Mouse (Mus musculus) layer of hippocampus, adult 18-20 months (tissue): ENCODE results near the gene Camk1d. TPM values are rescaled to one million over a fixed set of nuclear protein-coding genes. Genes with fewer than 3 reads are reported as not detected.

Experiments
- DNase-seq, 2 experiments: peaks; one replicate each; pipeline ENCODE4 v3.0.0; 2022; ENCODE audit warnings: low spot score in 2 of 2
- total RNA-seq, 2 experiments: library from RNA; stranded (reverse); gene quantifications; 2 replicates each; pipeline ENCODE4 v1.2.3; 2021

Gene Camk1d
- total RNA-seq, 2 experiments from 2014 or later = 160 to 179 TPM

DNA sequence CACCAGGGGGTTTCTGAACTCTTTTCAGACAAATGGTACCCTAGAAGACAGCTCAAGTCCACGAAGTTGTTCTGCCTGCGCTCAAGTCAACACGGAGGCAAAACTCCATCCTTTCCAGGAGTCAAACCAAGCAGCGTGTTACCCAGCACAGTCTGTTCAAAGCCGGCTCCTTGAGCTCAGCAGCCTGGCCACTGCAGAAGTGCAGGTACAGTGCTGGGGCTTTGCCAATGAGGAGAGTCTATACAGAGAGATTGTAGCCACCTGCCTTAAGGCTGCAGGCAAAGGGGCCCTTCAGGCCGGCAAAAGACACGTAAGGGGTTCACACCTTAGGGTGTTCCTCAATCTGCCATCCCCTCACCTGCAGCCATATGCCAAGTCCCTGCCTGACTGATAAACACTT, 2.1 kb downstream of the Camk1d start:
- DNase-seq = no peak

DNA sequence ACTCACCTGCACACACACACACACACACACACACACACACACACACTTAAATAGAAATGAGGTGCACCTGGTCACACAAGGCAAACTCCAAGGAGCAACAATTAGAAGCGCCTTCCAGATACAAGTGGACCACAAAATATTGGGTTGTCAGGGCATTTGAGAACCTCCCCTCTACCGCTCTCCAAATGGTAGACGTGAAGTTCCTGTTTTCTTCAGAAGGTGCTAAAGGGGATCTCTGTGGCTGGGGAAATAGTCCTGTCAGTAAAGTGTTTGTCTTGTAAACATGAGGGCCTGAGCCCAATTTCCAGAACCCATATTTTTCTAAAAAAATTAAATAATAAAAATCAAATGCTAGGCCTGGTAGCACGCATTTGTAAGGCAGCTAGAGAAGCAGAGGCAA, 4.4 kb downstream of the Camk1d start:
- no peak for DNase-seq

DNA sequence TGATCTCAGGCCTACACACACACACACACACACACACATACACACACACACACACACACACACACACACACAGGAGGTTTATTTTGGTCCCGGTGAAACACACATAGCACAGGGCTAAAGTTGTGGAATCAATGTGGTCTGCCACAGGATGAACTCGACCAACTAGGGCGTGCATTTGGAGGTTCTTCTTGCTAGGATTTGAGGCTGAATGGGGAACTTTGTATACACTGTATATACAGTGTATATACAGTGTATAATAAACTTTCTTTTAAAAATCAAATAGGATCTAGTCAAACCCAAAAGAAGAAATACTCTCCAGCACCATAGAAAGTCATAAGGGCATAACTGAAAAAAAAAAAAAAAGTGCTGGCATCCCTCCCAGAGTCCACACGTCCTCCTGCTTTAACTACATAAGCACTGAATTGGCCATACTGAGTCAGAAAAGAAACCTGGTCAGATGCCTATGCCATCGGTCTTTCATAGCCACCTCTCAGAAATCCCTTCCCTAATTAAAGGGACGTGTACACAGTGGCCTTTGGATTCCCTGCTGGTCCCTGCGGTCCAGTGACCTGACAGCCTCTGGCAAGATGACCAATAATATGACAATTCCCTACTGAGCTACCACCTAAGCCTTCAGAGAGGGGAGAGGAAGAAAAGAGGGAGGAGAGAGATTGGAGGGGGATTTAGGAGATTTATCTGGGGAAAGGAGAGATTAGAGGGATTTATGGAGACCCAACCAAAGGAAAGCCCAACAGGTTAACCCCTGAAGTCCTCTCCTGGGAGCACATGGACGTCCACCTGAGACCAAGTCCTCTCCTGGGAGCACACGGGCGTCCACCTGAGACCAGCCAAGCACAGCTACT, 6.2 kb downstream of the Camk1d start:
- DNase-seq = no peak

DNA sequence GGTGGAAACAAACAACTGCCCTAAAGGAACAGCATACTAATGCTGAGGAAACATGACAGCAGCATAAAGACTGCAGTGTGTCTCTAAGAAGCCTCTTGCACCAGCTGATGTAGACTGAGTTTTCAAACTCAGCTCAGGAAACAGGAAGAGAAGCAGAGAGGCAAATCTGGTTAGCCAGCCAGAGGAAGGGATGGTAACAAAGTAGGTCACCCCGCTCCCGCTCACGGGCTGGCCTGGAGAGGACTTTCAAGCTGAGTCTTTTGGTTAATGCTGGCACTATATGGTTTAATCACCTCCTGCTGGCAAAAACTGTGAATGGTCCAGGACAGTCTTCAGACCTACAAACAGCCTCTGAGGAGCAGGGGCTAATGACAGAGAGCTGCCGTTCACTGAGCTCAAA, 7.7 kb downstream of the Camk1d start:
- no peak for DNase-seq

DNA sequence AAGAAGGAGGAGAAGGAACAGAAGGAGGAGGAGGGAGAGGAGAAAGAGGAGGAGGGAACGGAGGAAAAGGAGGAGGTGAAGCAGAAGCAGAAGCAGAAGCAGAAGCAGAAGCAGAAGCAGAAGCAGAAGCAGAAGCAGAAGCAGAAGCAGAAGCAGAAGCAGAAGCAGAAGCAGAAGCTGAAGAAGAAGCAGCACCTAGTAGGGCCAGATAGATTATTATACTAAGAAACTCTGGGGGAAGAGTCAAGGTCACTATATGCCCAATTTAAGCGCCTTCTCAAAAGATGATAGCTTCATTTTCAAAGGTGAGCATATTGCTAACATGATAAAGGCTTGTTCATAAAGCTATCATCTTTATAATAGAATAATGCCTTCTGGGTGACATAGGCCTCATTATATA, 11.9 kb downstream of the Camk1d start:
- DNase-seq = no peak

DNA sequence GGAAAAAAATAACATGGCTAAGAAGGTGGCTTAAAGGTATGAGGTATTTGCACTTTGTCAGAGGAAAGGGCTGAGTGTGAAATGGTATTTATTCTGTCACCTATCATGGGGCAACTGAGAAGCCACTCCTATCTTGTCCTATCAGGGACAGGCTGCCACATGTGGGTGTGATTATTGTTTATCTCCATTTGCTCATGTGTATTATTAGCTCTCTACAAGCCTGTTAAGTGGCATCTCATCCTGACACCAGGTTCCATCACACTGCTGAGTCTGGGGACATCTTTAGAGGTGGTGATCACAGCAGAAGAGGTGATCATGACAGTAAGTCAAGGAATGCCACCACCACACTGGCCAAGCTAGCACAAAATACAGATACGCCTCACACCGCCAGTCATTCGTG, 13.4 kb downstream of the Camk1d start:
- no peak for DNase-seq

DNA sequence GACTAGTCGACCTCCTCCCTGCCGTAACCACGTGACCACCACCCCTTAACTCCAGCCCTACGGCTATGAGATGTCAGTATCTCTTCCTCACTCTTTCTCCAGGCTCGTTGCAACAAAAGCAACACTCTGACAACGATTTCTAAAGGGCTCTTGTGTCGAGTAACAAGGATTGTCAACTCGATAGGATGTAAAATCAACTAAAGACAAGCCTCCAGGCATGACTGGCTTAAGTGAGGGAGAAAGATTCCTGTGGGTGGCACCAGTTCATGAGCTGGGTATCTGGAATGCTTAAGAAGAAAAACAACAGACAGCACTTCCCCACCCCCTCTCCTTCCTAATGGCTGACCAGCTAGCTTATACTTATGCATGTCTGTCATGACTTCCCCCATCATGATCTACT, 15.9 kb downstream of the Camk1d start:
- no peak for DNase-seq

DNA sequence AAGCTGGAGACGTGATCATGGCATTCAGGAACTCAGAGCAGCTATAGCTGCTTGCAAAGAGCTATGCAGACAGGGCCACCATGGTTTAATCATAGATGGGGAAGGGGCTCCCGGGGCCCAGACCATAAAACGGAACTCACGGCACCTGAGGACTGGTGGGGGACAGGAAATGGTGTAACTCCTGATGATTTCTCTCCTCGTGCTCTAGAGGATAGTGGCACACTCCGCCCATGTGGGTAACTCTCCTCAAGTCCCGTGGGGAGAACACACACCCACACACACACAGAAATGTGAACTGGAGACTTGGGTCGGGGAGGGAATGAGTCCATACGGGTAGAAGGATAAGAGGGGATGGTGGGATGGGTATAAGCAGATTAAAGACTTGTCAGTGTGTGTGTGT, 20.2 kb downstream of the Camk1d start:
- DNase-seq = no peak

DNA sequence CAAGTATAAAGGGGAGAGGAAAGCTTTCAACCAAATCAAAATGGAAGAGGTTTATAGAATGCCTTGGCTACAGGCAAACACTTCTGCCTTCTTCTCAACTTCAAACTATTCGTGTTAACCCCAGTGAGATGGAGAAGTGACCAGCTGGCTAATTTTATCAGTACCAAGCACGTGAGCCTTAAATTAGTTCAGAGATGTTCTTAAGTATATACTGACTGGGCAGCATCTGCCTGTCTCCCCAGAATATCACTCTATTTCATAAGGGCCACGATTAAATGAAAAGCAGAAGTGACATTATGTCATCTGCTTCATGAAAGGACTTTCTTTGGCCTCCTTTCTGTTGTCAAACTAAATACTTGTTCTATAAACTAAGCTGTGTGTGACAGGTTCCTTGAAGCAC, 22.6 kb downstream of the Camk1d start:
- DNase-seq = no peak

DNA sequence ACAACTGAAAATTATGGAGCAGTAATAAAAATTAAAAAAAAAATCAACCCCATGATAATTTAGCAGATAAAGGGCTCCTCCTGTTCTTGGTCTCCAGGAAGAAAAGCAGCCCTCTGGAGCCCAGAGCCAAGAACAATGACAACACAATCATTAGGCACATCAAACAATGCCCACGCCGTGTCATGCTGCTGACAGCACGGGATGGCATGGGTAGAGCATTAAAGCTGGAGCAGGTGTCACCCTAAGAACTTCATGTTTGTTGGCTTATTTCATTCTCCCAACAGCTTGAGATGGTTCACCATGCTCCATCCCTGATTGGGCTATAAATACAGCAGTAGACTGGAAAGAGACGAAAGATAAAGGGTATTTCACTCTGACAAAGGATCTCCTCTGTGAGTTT, 30.9 kb downstream of the Camk1d start:
- peak in 1 of 2 experiments; percentile 63 for DNase-seq

DNA sequence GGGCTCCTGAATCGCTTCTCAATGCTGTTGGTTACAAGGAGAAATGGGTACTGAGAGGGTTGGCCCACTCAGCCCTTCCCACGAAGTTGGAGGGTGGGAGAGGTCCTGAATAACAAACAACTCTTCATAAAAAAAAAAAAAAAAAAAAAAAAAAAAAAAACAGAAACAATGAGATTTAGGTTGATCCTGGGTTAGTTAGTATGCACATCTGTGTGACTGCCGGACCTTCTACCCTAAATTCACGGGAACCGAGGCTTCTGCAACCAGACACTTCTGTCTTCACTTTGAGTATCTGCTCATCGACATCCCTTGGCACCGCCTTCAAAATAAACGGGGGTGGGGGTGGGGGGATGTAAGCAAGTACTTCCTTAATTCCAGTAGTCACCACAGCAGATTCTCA, 32.4 kb downstream of the Camk1d start:
- DNase-seq = no peak

DNA sequence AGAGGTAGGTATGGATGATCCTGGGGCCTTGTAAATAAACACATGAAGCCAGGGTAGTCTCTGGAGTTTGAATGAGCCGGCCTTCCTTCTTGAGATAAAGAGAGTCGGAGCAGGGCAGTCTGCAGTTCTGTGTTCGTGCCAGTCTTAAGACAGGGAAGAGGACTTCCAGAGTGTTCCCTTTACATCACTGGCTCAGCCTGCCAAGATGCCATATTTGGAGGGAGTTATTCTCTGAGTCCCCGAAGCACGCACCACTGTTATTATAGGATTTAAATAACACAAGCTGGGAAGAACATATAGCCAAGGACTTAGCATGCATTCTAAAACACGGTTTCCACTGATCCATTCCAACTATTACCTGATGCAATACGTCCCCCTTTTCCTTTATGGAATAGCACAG, 33.0 kb downstream of the Camk1d start:
- no peak for DNase-seq

DNA sequence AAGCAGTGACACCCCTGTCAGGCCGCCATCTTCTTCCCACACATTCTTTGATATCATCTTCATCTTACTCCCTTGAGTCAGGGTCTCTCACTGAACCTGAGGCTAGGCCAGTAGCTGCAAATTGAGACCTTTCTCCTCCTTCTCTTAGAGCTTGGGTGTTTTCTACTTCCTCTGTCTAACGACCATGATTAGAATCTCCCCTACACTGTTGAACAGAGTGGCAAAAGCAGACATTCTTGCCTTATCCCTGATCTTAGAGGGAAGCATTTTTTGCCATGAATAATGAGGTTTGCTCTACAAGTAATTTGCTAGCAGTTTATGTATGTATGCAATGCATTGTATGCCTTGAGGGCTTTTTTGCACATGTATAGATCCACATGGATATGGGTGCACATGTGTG, 35.3 kb downstream of the Camk1d start:
- DNase-seq = no peak

DNA sequence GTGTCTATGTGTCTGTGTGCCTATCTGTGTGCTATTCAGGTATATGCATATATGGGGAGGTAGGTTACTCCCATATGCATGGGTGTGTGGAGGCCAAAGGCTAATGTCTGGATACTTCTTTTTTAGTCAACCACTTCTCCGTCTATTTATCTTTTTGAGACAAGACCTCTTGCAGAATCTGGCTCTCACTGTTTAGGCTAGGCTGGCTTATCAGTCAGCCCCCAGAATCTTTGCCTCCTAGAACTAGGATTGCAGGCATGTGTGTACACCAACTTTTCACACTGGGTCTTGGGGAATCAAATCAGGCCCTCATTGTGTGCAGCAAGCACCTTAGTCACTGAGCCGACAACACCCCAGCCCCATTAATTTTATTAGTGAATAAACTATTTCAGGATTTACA, 36.8 kb downstream of the Camk1d start:
- no peak for DNase-seq

DNA sequence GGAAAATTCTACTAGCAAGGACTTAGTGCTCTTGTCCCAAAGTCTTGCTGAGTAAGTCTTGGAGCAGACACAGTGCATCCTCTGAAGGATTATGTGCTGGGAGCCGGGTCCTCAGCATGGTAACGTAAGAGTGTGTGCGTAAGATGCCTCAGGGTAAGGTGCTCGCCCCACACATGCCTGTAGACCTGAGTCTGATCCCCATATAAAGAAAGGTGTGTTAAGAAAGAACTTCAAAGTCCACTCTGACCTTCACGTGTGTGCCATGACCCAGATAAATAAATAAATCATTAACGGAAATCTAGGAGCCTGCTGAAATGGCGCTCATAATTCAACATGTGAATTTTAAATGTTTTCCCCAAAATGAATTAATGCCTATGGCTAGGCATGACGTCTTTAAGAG, 37.5 kb downstream of the Camk1d start:
- DNase-seq = no peak

DNA sequence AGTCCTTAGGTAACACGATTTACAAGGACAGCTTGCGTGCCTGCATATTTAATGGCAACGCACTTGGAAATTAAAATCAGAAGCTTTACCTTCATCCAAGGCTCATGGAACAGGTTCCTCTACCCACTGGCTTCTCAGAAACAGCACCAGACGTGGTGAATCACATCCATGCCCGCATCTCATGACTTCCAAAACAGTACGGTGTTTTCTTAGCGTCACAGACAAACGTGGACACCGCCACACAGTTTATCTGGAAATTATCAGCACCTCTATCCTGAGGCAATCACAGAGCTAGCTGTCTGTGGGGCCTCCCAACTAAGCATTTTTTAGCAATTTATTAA, 38.2 kb downstream of the Camk1d start:
- DNase-seq = no peak

DNA sequence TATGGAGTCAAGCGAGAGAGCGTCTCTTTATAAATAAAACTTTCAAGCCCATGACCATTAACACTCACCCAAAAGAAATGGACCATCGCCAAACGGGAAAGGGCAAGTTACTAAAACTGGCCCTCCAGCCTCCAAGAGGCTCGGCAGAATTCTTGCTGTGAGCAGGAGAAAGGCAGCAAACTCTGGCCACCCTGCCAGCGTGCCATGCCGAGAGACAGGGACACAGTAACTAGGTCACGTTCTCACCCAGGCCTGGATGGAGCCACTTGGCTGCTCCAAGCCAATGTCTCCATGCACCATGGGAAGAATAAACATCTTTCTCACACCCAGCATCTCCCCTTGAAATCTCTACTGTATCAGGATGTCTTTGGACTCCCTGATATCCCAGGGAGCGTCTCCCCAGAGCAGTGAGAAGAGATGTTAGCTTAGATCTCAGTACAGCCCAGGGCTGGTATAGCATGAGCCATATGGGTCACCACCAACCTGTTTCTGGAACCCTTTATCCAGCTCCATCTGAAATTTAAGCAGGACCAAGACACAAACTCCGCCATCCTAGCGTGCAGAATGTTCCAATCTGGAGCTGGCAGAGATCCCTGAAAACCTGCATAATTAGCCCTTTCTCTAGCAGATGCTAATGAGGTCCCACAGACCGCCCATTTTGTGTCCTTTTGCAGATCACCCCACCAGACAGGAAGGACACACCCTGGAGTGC, 38.7 kb downstream of the Camk1d start:
- peak; percentile 65 to 84 for DNase-seq

DNA sequence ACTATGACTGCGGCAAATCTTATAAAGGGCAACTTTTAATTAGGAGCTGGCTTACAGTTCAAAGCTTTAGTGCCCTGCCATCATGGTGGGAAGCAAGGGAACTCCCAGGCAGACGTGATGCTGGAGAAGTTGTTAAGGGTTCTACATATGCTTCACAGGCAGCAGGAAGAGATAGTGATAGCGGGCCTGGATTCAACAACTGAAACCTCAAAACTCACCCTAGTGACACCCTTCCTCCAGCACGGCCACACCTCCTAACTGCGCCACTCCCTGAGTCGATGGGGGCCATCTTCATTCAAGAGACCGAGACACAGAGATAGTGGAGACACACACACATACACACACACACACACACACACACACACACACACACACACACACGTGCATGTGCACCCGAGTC, 39.8 kb downstream of the Camk1d start:
- no peak for DNase-seq

DNA sequence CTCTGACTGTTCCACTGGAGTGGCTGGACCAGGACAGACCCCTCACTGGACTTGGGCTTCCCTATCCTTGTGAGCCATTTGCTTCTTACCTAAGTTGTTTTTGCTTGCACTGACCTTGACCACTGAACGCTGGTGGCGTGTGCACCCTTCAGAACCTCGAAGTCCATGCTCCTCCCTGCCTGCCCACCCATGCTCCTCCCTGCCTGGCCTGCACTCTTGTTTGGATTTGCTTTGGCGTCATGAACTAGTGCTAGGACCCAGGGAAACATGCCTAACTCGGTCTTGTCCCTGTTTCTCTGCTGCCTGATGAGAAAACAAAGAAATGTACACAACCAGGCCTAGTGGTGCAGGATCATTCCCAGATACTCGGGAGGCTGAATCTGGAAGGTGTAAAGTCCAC, 40.5 kb downstream of the Camk1d start:
- DNase-seq = no peak

DNA sequence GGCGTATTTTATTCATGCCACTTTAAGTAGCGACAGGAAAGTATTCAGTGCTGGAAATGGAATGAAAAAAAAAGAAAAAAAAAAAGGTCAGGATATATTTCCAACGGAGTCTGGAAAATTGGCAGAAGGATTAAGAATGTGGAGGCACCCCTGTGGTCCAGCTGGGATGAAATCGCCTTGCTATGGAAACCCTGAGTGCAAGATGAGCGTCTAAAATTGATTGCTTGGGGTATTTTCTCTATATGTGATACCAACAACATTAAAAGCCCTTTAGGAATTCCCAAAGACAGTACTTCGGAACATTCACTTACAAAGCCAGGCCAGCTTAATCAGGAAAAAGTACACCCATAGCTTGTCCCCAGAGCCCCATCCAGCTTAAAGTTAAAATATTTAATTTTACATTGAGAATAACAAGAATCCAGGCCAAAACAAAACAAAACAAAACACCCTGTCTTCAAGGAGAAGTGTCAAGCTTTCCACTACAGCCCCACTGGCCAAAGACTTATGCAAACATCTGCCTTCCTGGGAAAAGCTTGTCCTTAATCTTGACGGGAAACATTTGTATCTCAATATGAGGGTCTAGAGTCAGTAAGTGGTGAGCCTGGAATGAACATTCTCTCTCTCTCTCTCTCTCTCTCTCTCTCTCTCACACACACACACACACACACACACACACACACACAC, 41.3 kb downstream of the Camk1d start:
- no peak for DNase-seq

DNA sequence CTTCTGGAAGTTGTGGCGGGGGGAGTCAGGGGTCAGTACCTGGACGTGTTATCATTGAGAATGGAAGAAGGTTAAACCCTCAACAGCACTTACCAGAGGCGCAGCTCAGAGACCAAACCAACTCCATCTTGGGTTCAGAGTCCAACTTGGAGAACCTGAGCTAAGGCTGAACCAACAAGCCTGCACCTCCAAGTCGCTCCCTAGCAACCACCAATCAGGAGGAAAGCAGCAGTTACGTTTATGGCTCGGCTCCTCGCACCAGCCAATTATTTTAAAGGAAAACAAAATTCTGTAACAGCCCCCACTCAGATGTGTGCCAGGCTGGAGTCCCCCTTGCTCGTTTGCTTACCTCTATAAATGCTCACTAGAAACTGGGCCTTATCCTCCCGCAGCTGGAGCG, 44.2 kb downstream of the Camk1d start:
- no peak for DNase-seq

DNA sequence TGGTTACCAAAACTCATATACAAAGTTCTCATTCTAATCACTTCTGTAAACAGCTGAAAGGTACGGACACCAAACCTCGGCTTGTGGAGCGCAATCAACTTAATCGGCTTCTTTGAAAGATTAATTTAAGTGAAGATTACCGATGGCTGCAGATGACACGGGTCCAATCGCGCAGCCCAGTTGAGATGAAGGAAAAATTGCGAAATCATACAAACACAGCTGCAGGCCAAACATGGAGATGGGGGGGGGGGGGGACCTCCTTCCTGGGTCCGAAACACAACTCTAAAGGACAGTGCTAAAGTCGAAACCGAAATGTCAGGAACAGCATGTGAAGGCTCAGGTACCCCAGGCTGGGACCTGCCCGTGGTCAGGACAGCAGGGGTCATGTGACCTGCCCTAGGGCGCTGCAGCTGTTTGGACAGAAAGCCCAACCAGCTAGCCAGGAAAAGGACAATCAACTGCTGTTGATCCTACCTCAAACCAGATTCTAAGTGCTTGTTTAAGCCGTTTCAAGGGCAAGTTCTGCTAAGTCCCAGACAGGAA, 44.7 kb downstream of the Camk1d start:
- DNase-seq = no peak
